Mouse (Mus musculus) G1E (cell line): ENCODE measurements around the gene Tshr. TPM values are rescaled to one million over a fixed set of nuclear protein-coding genes. Genes with fewer than 3 reads are reported as not detected.

Source experiments
- ATAC-seq: 2 replicates; pipeline ENCODE4 v1.8.0; 2016; ENCODE audit warnings: mild to moderate bottlenecking; ENCODE audit not compliant: insufficient number of reproducible peaks, poor library complexity, low FRiP score, severe bottlenecking; ENCODE audit errors: extremely low read depth
- DNase-seq: peaks from one replicate; pipeline ENCODE4 v3.0.0; 2012; ENCODE audit warnings: low spot score
- H3K27me3 ChIP-seq: 2 replicates; pipeline ENCODE4 v1.6.1; 2012; ENCODE audit warnings: mild to moderate bottlenecking, low read length, inconsistent platforms; ENCODE audit not compliant: insufficient read depth
- H3K36me3 ChIP-seq: replicated peaks from 2 replicates; pipeline ENCODE3; 2012; ENCODE audit warnings: mild to moderate bottlenecking, inconsistent platforms
- H3K4me1 ChIP-seq: 2 replicates; pipeline ENCODE4 v1.6.1; 2012; ENCODE audit warnings: low read depth, low read length, inconsistent platforms, mixed read lengths; ENCODE audit not compliant: insufficient read depth
- H3K4me3 ChIP-seq: 2 replicates; pipeline ENCODE4 v1.5.1; 2012; ENCODE audit warnings: low read depth, mild to moderate bottlenecking, inconsistent platforms, low read length, moderate library complexity, mixed read lengths
- H3K9me3 ChIP-seq: replicated peaks from 2 replicates; pipeline ENCODE4 v1.6.1; 2012; ENCODE audit warnings: inconsistent platforms
- CTCF ChIP-seq: IDR thresholded peaks from 2 replicates; pipeline ENCODE4 v1.5.1; 2012; ENCODE audit warnings: low read depth, low read length, inconsistent platforms, mixed read lengths
- GATA1 ChIP-seq: IDR thresholded peaks from 2 replicates; pipeline ENCODE4 v1.6.1; 2012; ENCODE audit warnings: borderline replicate concordance, low read length, inconsistent platforms, mixed read lengths
- GATA2 ChIP-seq: IDR thresholded peaks from 2 replicates; pipeline ENCODE4 v1.6.1; 2012; ENCODE audit warnings: low read depth, low read length, inconsistent platforms, borderline replicate concordance
- POLR2AphosphoS5 ChIP-seq: IDR thresholded peaks from 2 replicates; pipeline ENCODE4 v1.6.1; 2012; ENCODE audit warnings: low read depth, low read length, inconsistent platforms; ENCODE audit not compliant: insufficient replicate concordance
- TAL1 ChIP-seq: conservative IDR thresholded peaks from 2 replicates; pipeline ENCODE4 v1.6.1; 2012; ENCODE audit warnings: low read depth, low read length, inconsistent platforms, mixed read lengths
- polyA plus RNA-seq: library from polyadenylated mRNA; stranded (reverse); fragments of >175 nt; gene quantifications from 2 replicates; pipeline ENCODE4 v1.2.3, GENCODE M21; 2012
- total RNA-seq, 2 experiments: library from RNA; stranded (forward) in 1 of 2; stranded (reverse) in 1 of 2; fragments of 200-1000 nt in 1 of 2; fragments of >200 nt in 1 of 2; fragmentation: Nextera tagmentation in 1 of 2; gene quantifications; 2 replicates each; pipeline ENCODE4 v1.2.3; 2014 to 2017

The Tshr gene
- total and polyA plus RNA-seq, 3 experiments = 0.49 TPM; not detected in 2

DNA sequence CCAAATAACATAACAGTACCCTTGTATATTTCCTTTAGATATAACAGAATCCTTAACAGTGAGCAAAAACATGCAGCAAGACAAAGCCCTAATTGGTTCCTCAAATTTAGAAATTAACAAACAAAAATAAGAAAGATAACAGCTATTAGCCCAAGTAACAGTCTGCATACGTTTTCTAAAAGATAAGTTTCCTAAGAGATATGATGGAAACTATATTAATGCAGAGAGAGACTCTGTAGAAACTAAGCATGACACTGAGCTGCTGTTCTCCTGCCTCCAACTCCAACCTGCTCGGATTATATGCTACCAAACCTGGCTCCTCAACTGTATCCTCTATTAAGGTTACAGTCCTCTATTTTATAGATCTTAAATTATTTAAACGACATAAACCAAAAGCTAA lies 184.9 kb downstream of the Tshr start:
- DNase-seq (no peak), ATAC-seq (no peak)
- Histone ChIP-seq H3K9me3 (no peaks in the 10 kb centered on the region), H3K36me3 (peaks cover 92% of the 10 kb centered on the region), H3K4me3 (no peak overlapping the region), H3K27me3 (no peaks in the 10 kb centered on the region), H3K4me1 (peaks cover 3% of the 10 kb centered on the region; the same call in 1 of the 2 replicates)
- no peak for TF ChIP-seq TAL1
- TF ChIP-seq GATA1 = no peak
- no peak for TF ChIP-seq CTCF
- TF ChIP-seq POLR2AphosphoS5 = no peak
- TF ChIP-seq GATA2 = no peak

DNA sequence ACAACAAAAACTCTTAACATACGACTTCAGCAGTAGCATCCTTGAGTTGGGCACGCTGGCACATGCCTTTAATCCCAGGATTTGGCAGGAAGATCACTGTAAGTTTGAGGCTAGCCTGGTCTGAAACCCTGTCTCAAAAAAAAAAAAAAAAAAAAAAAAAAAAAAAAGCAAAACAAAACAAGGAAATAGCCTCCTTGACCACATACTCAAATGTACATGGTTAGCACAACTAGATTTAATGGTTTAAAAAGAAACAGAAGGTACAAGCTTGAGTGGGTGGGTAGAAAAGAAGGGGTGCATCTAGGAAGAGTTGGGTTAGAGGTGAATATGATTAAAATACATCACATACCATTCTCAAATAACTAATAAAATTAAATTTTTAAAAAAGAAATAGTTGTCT lies 187.3 kb downstream of the Tshr start:
- H3K4me1 ChIP-seq = peaks cover 5% of the 10 kb centered on the region; the same call in 1 of the 2 replicates
- H3K4me3 ChIP-seq = no peak overlapping the region
- H3K27me3 ChIP-seq = no peaks in the 10 kb centered on the region
- ATAC-seq (no peak), DNase-seq (no peak)
- H3K36me3 ChIP-seq = peaks cover 91% of the 10 kb centered on the region
- H3K9me3 ChIP-seq = no peaks in the 10 kb centered on the region
- TF ChIP-seq GATA1 = no peak
- TF ChIP-seq GATA2 = no peak
- TF ChIP-seq POLR2AphosphoS5 = no peak
- TF ChIP-seq TAL1 = no peak
- TF ChIP-seq CTCF = no peak

DNA sequence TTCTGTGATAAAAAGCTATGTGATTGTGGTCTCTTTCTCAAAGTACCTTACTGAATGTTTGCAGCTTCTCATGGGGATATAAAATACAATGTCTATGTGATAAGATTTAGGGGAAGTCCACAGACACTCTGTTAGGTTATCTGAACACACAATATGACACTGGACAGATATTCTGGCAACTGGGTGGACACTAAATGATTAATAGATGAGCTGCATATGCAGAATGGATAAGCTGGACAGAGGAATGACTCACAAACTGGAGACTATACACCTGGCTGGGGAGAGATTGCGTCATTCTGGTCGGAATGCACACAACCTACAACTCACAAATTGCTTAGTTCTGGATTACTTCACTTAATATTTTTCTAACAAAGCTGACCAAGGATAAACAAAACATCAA lies 195.3 kb downstream of the Tshr start:
- Histone ChIP-seq H3K9me3 (no peaks in the 10 kb centered on the region), H3K4me1 (peaks cover 46% of the 10 kb centered on the region), H3K27me3 (no peaks in the 10 kb centered on the region), H3K4me3 (no peak overlapping the region), H3K36me3 (peaks cover 93% of the 10 kb centered on the region)
- DNase-seq (no peak), ATAC-seq (peak; percentile 55)
- TF ChIP-seq TAL1 (0 out of 2 replicates have a peak, but pooled peaks have one; percentile 8), CTCF (no peak), POLR2AphosphoS5 (no peak), GATA1 (no peak)

DNA sequence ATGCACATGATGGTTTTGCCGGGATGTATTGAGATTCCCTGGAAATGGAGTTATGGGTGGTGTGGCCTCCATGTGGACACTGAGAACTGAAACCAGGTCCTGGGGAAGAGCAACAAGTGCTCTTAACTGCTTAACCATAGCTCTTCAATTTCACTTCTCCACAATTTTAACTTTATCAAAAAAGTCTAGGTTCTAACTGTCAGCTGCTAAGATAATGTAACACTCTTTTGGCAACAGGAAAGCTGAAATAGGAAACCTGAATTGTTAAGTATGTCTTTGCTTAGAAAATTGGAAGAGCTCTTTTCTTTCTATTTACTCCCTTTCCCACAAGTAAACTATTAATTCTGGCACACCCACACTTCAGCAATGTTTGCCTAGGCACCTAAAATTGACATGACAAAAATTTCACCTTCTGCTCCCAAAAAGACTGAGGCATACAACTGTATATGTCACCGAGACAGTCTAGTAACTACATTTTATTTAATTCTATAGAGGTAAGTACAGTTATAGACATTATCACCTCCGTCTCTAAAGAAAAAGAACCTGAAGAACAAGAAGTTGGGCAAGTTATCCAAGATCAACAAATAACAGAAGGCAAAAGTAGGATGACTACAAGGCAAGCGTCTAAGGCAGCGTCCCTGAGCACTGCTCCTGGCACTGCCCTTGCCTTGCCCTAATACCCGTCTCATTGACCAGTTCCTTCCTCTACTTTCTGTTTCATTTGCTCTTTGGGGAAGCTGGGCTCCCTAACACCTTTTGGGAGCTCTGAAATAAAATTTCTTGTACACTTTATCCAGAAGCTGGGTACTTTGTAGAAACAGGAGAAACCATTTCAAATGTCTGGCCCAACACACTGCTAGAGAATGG lies 197.1 kb downstream of the Tshr start:
- H3K4me1 ChIP-seq = peaks cover 57% of the 10 kb centered on the region
- TF ChIP-seq GATA1 = no peak
- TF ChIP-seq CTCF = no peak
- peaks cover 2% of the 10 kb centered on the region; the same call in 1 of the 2 replicates for H3K9me3 ChIP-seq
- ATAC-seq (no peak), DNase-seq (no peak)
- H3K27me3 ChIP-seq = no peaks in the 10 kb centered on the region
- peak overlapping the region; percentile 36; the same call in 1 of the 2 replicates for H3K4me3 ChIP-seq
- H3K36me3 ChIP-seq = peaks cover 94% of the 10 kb centered on the region

DNA sequence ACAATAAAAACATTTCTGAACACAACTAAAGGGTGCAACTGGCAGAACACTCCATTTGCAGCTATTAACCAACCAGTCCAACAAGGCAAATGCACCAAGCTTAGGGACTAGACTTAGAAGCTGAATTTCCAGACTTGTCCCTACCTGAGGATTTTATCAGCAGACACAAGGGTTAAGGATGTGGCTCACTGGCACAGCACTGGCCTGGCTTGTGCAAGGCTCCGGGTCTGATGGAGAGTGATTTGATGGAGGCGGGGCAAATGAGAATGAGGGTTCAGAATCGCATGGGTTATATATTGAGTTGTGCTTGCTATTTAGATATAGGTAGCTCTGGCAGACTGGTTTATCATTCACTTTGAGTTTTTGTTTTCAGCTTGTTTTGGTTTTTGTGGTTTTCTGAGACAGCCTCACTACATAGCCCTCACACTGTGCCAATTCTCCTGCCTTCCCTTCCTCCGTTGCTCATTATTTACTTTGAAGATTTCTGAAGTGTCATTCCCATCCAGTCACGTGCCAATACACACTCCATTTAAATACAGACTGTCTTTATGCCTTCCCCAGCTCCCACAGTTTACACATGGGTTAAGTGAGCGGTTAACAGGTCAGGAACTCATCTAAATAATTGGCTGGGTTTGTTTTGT lies 198.1 kb downstream of the Tshr start:
- ATAC-seq (peak; percentile 16; the same call in 1 of the 2 replicates), DNase-seq (no peak)
- TF ChIP-seq POLR2AphosphoS5 (no peak), GATA2 (no peak), TAL1 (no peak), GATA1 (no peak), CTCF (no peak)
- H3K9me3 ChIP-seq = peaks cover 2% of the 10 kb centered on the region; the same call in 1 of the 2 replicates
- H3K4me3 ChIP-seq = no peak overlapping the region; the same call in 1 of the 2 replicates
- H3K36me3 ChIP-seq = peaks cover 84% of the 10 kb centered on the region
- H3K27me3 ChIP-seq = no peaks in the 10 kb centered on the region
- peaks cover 65% of the 10 kb centered on the region for H3K4me1 ChIP-seq

DNA sequence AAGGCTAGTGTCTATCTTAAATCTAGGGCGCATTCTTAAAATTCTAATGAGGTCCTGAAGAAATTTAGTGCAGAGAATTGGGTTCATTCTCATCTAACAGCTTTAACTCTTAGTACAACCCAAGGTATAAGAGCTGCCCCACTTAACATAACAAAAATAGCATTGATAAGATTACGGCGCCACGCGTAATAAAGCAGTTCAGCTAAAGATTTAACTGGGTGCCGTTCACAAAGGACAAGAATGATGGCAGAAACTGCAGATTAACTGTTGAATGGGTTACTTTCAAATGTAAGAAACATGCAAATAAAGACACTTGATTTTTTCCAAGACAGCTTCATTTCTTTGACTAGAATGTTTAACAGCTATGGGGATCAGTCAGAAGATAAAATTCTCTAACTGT lies 199.0 kb downstream of the Tshr start:
- Histone ChIP-seq H3K27me3 (no peaks in the 10 kb centered on the region), H3K9me3 (peaks cover 2% of the 10 kb centered on the region; the same call in 1 of the 2 replicates), H3K36me3 (peaks cover 75% of the 10 kb centered on the region), H3K4me1 (peaks cover 66% of the 10 kb centered on the region), H3K4me3 (no peak overlapping the region)
- ATAC-seq (no peak), DNase-seq (no peak)
- TF ChIP-seq POLR2AphosphoS5 (no peak), CTCF (no peak), TAL1 (no peak)
